Mouse (Mus musculus) hindlimb bud, embryonic 11.5 days (tissue): ENCODE results near the gene Adap1.
A peak's percentile ranks its signal among the peaks of the same experiment; 100 is the strongest.

Experiments used
- DNase-seq: peaks from one replicate; pipeline ENCODE4 v3.0.0-alpha.2; 2012; ENCODE audit warnings: low read depth, low spot score; ENCODE audit errors: extremely low spot score

The Adap1 gene

GRCm38 (mm10) chr5:139325395-139325966 lies at the start of gene Adap1:
Gene Adap1 (minus strand): TSS chr5:139325622.
- DNase-seq = no peak

GRCm38 (mm10) chr5:139374841-139375240 lies 49.4 kb upstream of the Adap1 start:
- no peak for DNase-seq

- no peak for DNase-seq
These were observed 48.5 kb upstream of the Adap1 start for GRCm38 (mm10) chr5:139373889-139374444.

GRCm38 (mm10) chr5:139373126-139373525 lies 47.7 kb upstream of the Adap1 start:
- DNase-seq = no peak

- peak; percentile 86 for DNase-seq
These were observed 46.4 kb upstream of the Adap1 start for GRCm38 (mm10) chr5:139371631-139372401.

- DNase-seq = no peak
These were observed 45.7 kb upstream of the Adap1 start for GRCm38 (mm10) chr5:139371118-139371517.

- DNase-seq = no peak
These were observed 44.9 kb upstream of the Adap1 start for GRCm38 (mm10) chr5:139370336-139370735.

- no peak for DNase-seq
These were observed 43.4 kb upstream of the Adap1 start for GRCm38 (mm10) chr5:139368638-139369320.

- no peak for DNase-seq
These were observed 42.5 kb upstream of the Adap1 start for GRCm38 (mm10) chr5:139367884-139368458.

GRCm38 (mm10) chr5:139366484-139366883 lies 41.1 kb upstream of the Adap1 start:
- DNase-seq = no peak

GRCm38 (mm10) chr5:139365827-139366226 lies 40.4 kb upstream of the Adap1 start:
- no peak for DNase-seq

GRCm38 (mm10) chr5:139364911-139365571 lies 39.6 kb upstream of the Adap1 start:
- DNase-seq = no peak

GRCm38 (mm10) chr5:139364260-139364910 lies 39.0 kb upstream of the Adap1 start:
- no peak for DNase-seq

GRCm38 (mm10) chr5:139363858-139364257 lies 38.4 kb upstream of the Adap1 start:
- DNase-seq = no peak

GRCm38 (mm10) chr5:139359244-139359643 lies 33.8 kb upstream of the Adap1 start:
- DNase-seq = no peak

- no peak for DNase-seq
These were observed 33.2 kb upstream of the Adap1 start for GRCm38 (mm10) chr5:139358653-139359052.

GRCm38 (mm10) chr5:139355235-139355772 lies 29.9 kb upstream of the Adap1 start:
- no peak for DNase-seq

GRCm38 (mm10) chr5:139353946-139354345 lies 28.5 kb upstream of the Adap1 start:
- no peak for DNase-seq

GRCm38 (mm10) chr5:139353496-139353895 lies 28.1 kb upstream of the Adap1 start:
- DNase-seq = no peak

- DNase-seq = no peak
These were observed 26.9 kb upstream of the Adap1 start, which contains the start of gene Cyp2w1 for GRCm38 (mm10) chr5:139352317-139352716. Gene Cyp2w1 (plus strand): TSS chr5:139352617.
